Mouse (Mus musculus) forebrain, embryonic 13.5 days (tissue): ENCODE data around the gene Atp6v0e2. TPM values are rescaled to one million over a fixed set of nuclear protein-coding genes. Genes with fewer than 3 reads are reported as not detected.

ENCODE experiments used
- ATAC-seq: fragments of 200-750 bp; cut with Nextera tagmentation; 2 replicates; pipeline ENCODE4 v1.8.0; 2017
- H3K27ac ChIP-seq: fragments of 300-500 bp; sonication (generic); 2 replicates; pipeline ENCODE4 v1.5.1; 2015; ENCODE audit warnings: inconsistent platforms, mild to moderate bottlenecking, moderate library complexity
- H3K27me3 ChIP-seq: fragments of 300-500 bp; sonication (generic); 2 replicates; pipeline ENCODE4 v1.6.1; 2015; ENCODE audit warnings: mild to moderate bottlenecking, inconsistent platforms
- H3K36me3 ChIP-seq: fragments of 300-500 bp; sonication (generic); 2 replicates; pipeline ENCODE4 v1.6.1; 2015; ENCODE audit warnings: mild to moderate bottlenecking, inconsistent platforms; ENCODE audit not compliant: poor library complexity, severe bottlenecking
- H3K4me1 ChIP-seq: fragments of 300-500 bp; sonication (generic); 2 replicates; pipeline ENCODE4 v1.6.1; 2015; ENCODE audit warnings: inconsistent platforms
- H3K4me2 ChIP-seq: fragments of 300-500 bp; sonication (generic); 2 replicates; pipeline ENCODE4 v1.6.1; 2015; ENCODE audit warnings: inconsistent platforms, mild to moderate bottlenecking, moderate library complexity
- H3K4me3 ChIP-seq: fragments of 300-500 bp; sonication (generic); 2 replicates; pipeline ENCODE4 v1.5.1; 2015; ENCODE audit warnings: mild to moderate bottlenecking, inconsistent platforms
- H3K9ac ChIP-seq: fragments of 300-500 bp; sonication (generic); 2 replicates; pipeline ENCODE4 v1.6.1; 2015; ENCODE audit warnings: mild to moderate bottlenecking, inconsistent platforms
- H3K9me3 ChIP-seq: fragments of 300-500 bp; sonication (generic); replicated peaks from 2 replicates; pipeline ENCODE4 v1.6.1; 2016; ENCODE audit warnings: inconsistent platforms
- WGBS: fragments of 180-500 bp; shearing (Covaris S2); methylation state at CpG from one replicate; pipeline ENCODE4 v1.1.7; 2015; 5-methylcytosine and 5-hydroxymethylcytosine counted together
- polyA plus RNA-seq: library from polyadenylated mRNA; unstranded; fragments of >200 nt; fragmentation: Nextera tagmentation; extraction: Ambion mirVana; gene quantifications from 2 replicates; pipeline ENCODE4 v1.2.1, GENCODE M21; 2015

Gene Atp6v0e2
- polyA plus RNA-seq, 1 experiment from 2014 or later, result 122 TPM

- H3K36me3 ChIP-seq, result peaks cover 27% of the 10 kb centered on the region
- WGBS, result 71% methylated on average over 7 of the region's 7 CpGs
- H3K9me3 ChIP-seq, result no peaks in the 10 kb centered on the region
- no peak overlapping the region for H3K4me2 ChIP-seq
- no peak for ATAC-seq
- H3K4me1 ChIP-seq, result peaks cover 19% of the 10 kb centered on the region
- no peak overlapping the region for H3K4me3 ChIP-seq
- no peak overlapping the region for H3K27ac ChIP-seq
- no peak overlapping the region for H3K9ac ChIP-seq
- H3K27me3 ChIP-seq, result no peaks in the 10 kb centered on the region
Measured at GRCm38 (mm10) chr6:48541560-48542450, 4.4 kb downstream of the Atp6v0e2 start.

DNA sequence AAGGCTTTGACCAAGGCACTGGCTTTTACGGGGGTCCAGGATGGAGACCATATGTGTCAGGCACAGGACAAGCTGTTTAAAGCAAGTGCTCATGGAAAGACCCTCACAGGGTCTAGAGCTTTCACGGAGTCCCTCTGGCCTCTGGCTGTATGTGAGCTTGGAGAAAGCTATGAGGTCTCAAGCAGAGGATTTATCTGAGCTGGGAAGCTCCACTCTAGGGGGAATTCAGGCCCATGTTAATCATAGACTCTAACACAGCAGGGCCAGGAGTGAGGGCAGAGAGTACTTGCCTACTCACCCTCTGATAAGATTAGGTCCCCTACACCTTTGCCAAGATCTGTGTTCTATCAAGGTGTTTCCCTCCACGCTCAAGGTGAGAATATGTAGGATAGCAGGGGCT is 5.2 kb downstream of the Atp6v0e2 start:
- no peak overlapping the region for H3K27ac ChIP-seq
- ATAC-seq, result no peak
- H3K9me3 ChIP-seq, result no peaks in the 10 kb centered on the region
- no peak overlapping the region for H3K4me3 ChIP-seq
- peaks cover 27% of the 10 kb centered on the region for H3K36me3 ChIP-seq
- WGBS, result 92% methylated on average over 3 of the region's 3 CpGs
- H3K27me3 ChIP-seq, result no peaks in the 10 kb centered on the region
- H3K4me1 ChIP-seq, result peaks cover 16% of the 10 kb centered on the region
- H3K4me2 ChIP-seq, result no peak overlapping the region
- H3K9ac ChIP-seq, result no peak overlapping the region

DNA sequence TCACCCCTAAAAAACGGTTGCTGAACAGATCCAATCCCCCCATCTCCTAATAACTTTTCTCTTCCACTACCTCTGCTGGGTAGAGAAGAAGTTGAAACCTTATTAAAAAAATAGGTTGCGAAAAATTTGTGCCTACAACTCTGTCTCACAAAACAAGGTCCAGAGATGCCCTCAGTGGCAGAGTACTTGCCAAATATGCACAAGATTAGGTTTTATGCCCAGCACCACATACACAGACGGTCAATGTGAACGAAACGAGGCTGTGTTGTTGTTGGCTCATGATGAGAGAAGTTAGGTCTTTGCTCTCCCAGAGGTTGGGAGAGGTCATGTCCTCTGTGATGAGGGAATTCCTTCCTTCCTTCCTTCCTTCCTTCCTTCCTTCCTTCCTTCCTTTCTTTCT is 7.8 kb downstream of the Atp6v0e2 start:
- H3K9ac ChIP-seq, result no peak overlapping the region
- no peaks in the 10 kb centered on the region for H3K4me1 ChIP-seq
- ATAC-seq, result no peak
- H3K4me2 ChIP-seq, result no peak overlapping the region
- WGBS, result 80% methylated on average over 5 of the region's 5 CpGs
- H3K36me3 ChIP-seq, result peaks cover 22% of the 10 kb centered on the region
- H3K4me3 ChIP-seq, result no peak overlapping the region
- no peak overlapping the region for H3K27ac ChIP-seq
- H3K9me3 ChIP-seq, result no peaks in the 10 kb centered on the region
- no peaks in the 10 kb centered on the region for H3K27me3 ChIP-seq

DNA sequence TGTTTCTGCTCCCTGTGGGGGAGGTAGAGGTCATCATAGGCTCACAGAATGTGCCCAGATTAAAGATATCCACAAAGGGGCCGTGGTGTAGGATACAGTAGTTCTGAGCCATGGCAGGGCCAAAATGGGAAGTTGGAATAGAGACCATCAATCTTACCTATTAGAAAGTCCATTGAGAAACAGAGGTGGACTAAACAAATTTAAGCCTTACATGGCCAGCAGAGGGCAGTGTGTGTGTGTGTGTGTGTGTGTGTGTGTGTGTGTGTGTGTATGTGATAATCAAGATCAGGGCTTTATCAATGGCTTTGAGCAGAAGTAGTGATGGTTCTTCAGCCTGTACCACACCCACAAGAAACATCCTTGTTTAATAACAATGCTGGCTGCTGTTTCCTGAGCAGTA is 8.9 kb downstream of the Atp6v0e2 start:
- H3K27ac ChIP-seq, result no peak overlapping the region
- no peaks in the 10 kb centered on the region for H3K4me1 ChIP-seq
- H3K9ac ChIP-seq, result no peak overlapping the region
- H3K36me3 ChIP-seq, result peaks cover 11% of the 10 kb centered on the region; the same call in 1 of the 2 replicates
- H3K4me3 ChIP-seq, result no peak overlapping the region
- WGBS, result 50% methylated on average over 1 of the region's 1 CpGs
- ATAC-seq, result no peak
- H3K4me2 ChIP-seq, result no peak overlapping the region
- no peaks in the 10 kb centered on the region for H3K27me3 ChIP-seq
- no peaks in the 10 kb centered on the region for H3K9me3 ChIP-seq

DNA sequence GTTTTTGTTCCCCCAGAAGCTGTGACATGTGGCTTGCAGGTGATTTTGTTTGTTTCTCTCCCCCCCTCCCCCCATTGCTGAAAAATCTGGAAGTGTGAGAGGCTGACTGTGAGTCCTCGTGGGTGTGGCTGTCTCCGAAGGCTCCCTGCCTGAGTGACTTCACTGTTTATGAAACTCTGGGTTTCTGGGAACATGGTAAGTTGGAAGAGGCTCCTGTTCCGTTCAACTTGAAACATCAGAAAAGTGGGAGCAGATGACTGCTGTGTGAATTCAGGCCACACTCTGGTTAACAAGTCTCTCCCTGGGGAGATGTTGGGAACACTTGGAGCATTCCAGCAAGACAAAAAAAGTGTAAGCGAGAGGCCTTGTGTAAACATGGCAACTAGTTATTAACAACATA is 9.4 kb downstream of the Atp6v0e2 start:
- no peaks in the 10 kb centered on the region for H3K9me3 ChIP-seq
- H3K36me3 ChIP-seq, result peaks cover 6% of the 10 kb centered on the region; the same call in 1 of the 2 replicates
- no peak overlapping the region for H3K27ac ChIP-seq
- no peak overlapping the region for H3K4me2 ChIP-seq
- H3K9ac ChIP-seq, result no peak overlapping the region
- no peak for ATAC-seq
- H3K27me3 ChIP-seq, result no peaks in the 10 kb centered on the region
- WGBS, result 80% methylated on average over 4 of the region's 4 CpGs
- H3K4me1 ChIP-seq, result no peaks in the 10 kb centered on the region
- no peak overlapping the region for H3K4me3 ChIP-seq

- no peaks in the 10 kb centered on the region for H3K27me3 ChIP-seq
- no peaks in the 10 kb centered on the region for H3K9me3 ChIP-seq
- no peak overlapping the region for H3K4me2 ChIP-seq
- H3K4me3 ChIP-seq, result no peak overlapping the region
- H3K4me1 ChIP-seq, result no peaks in the 10 kb centered on the region
- H3K9ac ChIP-seq, result no peak overlapping the region
- no peaks in the 10 kb centered on the region for H3K36me3 ChIP-seq
- H3K27ac ChIP-seq, result no peak overlapping the region
- ATAC-seq, result no peak
- 88% methylated on average over 6 of the region's 6 CpGs for WGBS
Measured at GRCm38 (mm10) chr6:48548314-48548713, 10.9 kb downstream of the Atp6v0e2 start.

DNA sequence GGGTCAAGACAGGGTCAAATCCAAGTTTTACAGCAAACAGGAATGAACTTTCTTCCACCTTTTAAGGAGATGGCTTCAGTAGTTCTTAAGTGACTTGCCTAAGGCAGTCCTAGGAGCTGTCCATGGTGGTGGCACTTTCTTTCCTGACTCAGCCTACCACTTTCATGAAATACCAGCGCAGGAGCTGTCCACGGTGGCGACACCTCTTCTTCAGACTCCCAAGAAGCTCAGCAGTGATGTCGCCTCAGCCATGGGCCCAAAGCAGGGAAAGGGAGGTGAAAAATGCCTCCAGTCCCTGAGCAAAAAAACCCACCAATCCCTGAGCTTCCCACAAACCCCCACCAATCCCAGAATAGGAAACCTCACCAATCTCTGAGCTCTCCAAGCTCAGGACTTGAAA is 15.5 kb downstream of the Atp6v0e2 start:
- no peak overlapping the region for H3K4me2 ChIP-seq
- no peaks in the 10 kb centered on the region for H3K27me3 ChIP-seq
- peaks cover 8% of the 10 kb centered on the region; the same call in 1 of the 2 replicates for H3K36me3 ChIP-seq
- no peaks in the 10 kb centered on the region for H3K9me3 ChIP-seq
- H3K27ac ChIP-seq, result no peak overlapping the region
- 68% methylated on average over 4 of the region's 4 CpGs for WGBS
- peaks cover 20% of the 10 kb centered on the region for H3K4me1 ChIP-seq
- H3K9ac ChIP-seq, result no peak overlapping the region
- ATAC-seq, result no peak
- H3K4me3 ChIP-seq, result no peak overlapping the region

DNA sequence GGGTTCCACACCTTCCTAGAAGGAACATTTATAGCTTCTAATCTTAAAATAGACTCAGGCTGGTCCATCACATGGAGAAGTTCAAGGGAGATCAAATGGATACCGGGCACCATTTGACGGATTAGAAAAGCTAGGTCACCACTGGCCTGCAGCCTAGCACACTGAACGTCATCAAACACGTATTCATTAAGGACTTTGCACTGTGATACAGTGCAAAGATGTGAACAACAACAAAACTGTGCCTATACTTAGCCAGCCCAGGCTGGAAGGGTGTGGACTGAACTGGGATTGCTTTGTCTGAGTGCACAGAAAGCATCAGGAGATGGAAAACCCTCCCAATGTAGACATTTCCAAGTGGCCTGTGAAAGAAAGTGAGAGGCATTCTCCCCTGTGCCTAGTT is 16.4 kb downstream of the Atp6v0e2 start:
- peak overlapping the region; percentile 47 for H3K4me3 ChIP-seq
- H3K27ac ChIP-seq, result peak overlapping the region; percentile 98
- 82% methylated on average over 4 of the region's 4 CpGs for WGBS
- no peaks in the 10 kb centered on the region for H3K9me3 ChIP-seq
- peak overlapping the region; percentile 73 for H3K4me2 ChIP-seq
- H3K27me3 ChIP-seq, result no peaks in the 10 kb centered on the region
- H3K4me1 ChIP-seq, result peaks cover 20% of the 10 kb centered on the region
- ATAC-seq, result peak; percentile 16
- peaks cover 10% of the 10 kb centered on the region; the same call in 1 of the 2 replicates for H3K36me3 ChIP-seq
- peak overlapping the region; percentile 81 for H3K9ac ChIP-seq

DNA sequence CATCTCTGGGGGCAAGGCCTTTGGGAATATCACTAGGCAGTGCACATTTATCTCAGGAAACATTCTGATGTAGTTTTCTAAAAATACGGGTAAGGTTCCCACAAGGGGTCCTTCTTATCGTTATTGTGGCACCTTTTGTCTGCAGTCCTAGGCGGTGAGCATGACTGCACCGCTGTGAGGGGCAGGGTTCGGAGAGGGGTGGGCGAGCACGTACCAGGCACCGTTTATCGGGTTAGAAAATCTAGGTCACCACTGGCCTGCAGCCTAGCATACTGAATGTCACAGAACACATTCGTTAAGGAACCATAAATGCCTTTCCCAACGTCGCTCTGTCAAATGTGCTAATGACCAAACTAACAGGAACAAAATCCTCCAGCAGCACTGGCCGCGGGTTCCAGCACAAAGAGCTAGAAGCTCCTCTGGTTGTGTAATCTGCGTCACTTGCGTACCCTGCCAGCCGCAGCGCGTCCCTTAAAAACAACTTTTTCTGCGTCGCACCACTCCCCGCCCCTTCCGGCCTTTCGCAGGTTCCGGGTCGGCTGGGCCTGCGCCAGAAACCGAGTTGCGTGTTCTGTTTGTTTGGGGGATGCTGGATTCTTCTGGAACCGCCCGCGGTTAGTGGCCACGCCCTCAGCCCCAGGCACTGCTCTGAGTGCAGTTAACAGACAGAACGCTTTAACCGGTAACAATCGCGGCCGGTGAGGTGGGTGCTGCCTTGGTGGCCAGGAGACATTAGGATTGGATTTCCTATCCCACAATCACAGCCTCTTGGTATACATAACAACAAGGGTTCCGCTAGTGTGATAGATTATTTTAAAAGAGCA is 17.1 kb downstream of the Atp6v0e2 start, which contains the start of gene Lrrc61:
TSS of gene Lrrc61 (plus strand) at position 517 of the 824 bp plus-strand sequence.
- H3K4me1 ChIP-seq, result peaks cover 20% of the 10 kb centered on the region
- H3K9me3 ChIP-seq, result no peaks in the 10 kb centered on the region
- peak; percentile 94 for ATAC-seq
- H3K4me3 ChIP-seq, result peak within 1 kb of the TSS; percentile 47
- peaks cover 16% of the 10 kb centered on the region; the same call in 1 of the 2 replicates for H3K36me3 ChIP-seq
- H3K27ac ChIP-seq, result peak within 1 kb of the TSS; percentile 98
- H3K9ac ChIP-seq, result peak within 1 kb of the TSS; percentile 81
- H3K4me2 ChIP-seq, result peak within 1 kb of the TSS; percentile 73
- no peaks in the 10 kb centered on the region for H3K27me3 ChIP-seq
- WGBS, result under 1% methylated on average over 39 of the region's 39 CpGs

DNA sequence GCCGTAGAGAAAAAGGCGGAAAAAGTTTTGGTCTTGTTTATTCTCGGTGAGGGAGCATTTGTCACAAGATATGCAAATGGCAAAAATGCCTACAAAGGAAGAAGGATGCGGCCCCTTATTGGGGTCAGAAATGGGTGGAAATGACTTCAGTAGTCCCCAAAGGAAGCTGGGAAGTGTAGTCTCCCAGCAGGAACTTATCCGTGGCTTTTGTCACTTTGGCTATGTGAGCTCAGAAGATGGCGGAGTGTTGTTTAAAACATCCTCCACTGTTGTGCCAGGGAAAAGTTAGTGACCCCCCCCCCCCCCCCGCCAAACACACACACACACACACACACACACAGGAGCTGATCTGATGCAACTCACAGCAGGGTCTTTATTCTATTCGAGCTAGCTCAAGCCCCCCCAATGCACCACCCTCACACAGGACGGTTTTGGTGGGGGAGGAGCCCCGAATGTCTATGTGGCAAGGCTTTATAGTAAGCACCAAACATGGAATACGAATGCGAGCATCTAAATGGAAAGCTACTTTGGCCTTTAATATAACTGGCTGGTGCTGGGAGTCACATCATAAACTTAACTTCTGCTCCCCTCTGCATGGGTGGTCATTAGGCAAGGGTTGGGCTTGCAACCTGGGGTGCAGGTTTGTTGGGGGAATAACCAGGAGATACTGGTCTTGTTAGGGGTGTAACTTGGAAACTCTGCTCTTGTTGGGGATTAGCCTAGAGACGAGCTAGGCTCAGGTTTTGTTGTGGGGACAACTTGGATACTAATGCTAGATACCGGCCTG is 17.9 kb downstream of the Atp6v0e2 start:
- ATAC-seq, result peak; percentile 86
- H3K27ac ChIP-seq, result peak overlapping the region; percentile 98
- H3K4me1 ChIP-seq, result peaks cover 20% of the 10 kb centered on the region
- no peaks in the 10 kb centered on the region for H3K27me3 ChIP-seq
- H3K9ac ChIP-seq, result peak overlapping the region; percentile 81
- H3K36me3 ChIP-seq, result peaks cover 16% of the 10 kb centered on the region; the same call in 1 of the 2 replicates
- H3K9me3 ChIP-seq, result no peaks in the 10 kb centered on the region
- peak overlapping the region; percentile 73 for H3K4me2 ChIP-seq
- H3K4me3 ChIP-seq, result peak overlapping the region; percentile 47
- 25% methylated on average over 14 of the region's 14 CpGs for WGBS

GRCm38 (mm10) chr6:48555956-48556355 is 18.5 kb downstream of the Atp6v0e2 start:
- 86% methylated on average over 3 of the region's 3 CpGs for WGBS
- Histone ChIP-seq H3K4me2 (peak overlapping the region; percentile 73; the same call in 1 of the 2 replicates), H3K9me3 (no peaks in the 10 kb centered on the region), H3K4me3 (peak overlapping the region; percentile 47; the same call in 1 of the 2 replicates), H3K27ac (peak overlapping the region; percentile 98; the same call in 1 of the 2 replicates), H3K36me3 (peaks cover 16% of the 10 kb centered on the region; the same call in 1 of the 2 replicates), H3K4me1 (peaks cover 20% of the 10 kb centered on the region), H3K9ac (no peak overlapping the region), H3K27me3 (no peaks in the 10 kb centered on the region)
- ATAC-seq, result no peak
